Comparison of ENCODE assay signal across 8 mouse cellular contexts in genomic region chr19:49539445-49540407, GRCm38 (mm10).
DNase-seq lines count a peak whose midpoint lies in the region; ATAC-seq lines count a peak whose summit lies in the region.

No protein-coding gene starts in this region.

- no peak for ATAC-seq in embryonic facial prominence, embryonic 11.5 days (replicated peaks; ENCODE audit: insufficient number of reproducible peaks, low FRiP score, low TSS enrichment, low read depth)
- no peak for ATAC-seq in granulocyte monocyte progenitor cell, adult 5-6 weeks (replicated peaks; ENCODE audit: poor library complexity, severe bottlenecking)
- ATAC-seq in erythroid progenitor cell, adult 5-6 weeks (replicated peaks; ENCODE audit: low FRiP score, poor library complexity, severe bottlenecking): no peak

- no peak overlapping the region for H3K27ac ChIP-seq in embryonic facial prominence, embryonic 11.5 days (replicated peaks; ENCODE audit: low read depth, low read length)

- 61% methylated on average over 13 of the region's 13 CpGs for WGBS in embryonic facial prominence, embryonic 11.5 days

- DNase-seq in ovary, postnatal 14 days (ENCODE audit: low spot score): peak; percentile 5
- DNase-seq in ovary, postnatal 10 days (ENCODE audit: low spot score): no peak
- DNase-seq in embryonic facial prominence, embryonic 11.5 days (ENCODE audit: low spot score): peak; percentile 68
- peak; percentile 23 to 32 for DNase-seq in kidney, postnatal 25 days
- peak; percentile 17 for DNase-seq in lung, postnatal 14 days
- no peak for DNase-seq in natural killer cell, adult 2 months (ENCODE audit: low spot score in 2 of 2)

- H3K27me3 ChIP-seq in embryonic facial prominence, embryonic 11.5 days (ENCODE audit: control insufficient read depth, insufficient read depth, low read length): no peaks in the 10 kb centered on the region

- no peak overlapping the region for H3K4me3 ChIP-seq in embryonic facial prominence, embryonic 11.5 days (ENCODE audit: low read depth, low read length)

- H3K9me3 ChIP-seq in embryonic facial prominence, embryonic 11.5 days (replicated peaks; ENCODE audit: control insufficient read depth, low read length): no peaks in the 10 kb centered on the region

- H3K36me3 ChIP-seq in embryonic facial prominence, embryonic 11.5 days (replicated peaks; ENCODE audit: control insufficient read depth, insufficient read depth, low read depth, low read length): no peaks in the 10 kb centered on the region

- no peaks in the 10 kb centered on the region for H3K4me1 ChIP-seq in embryonic facial prominence, embryonic 11.5 days (ENCODE audit: control insufficient read depth, insufficient read depth, low read length)

- H3K9ac ChIP-seq in embryonic facial prominence, embryonic 11.5 days (replicated peaks; ENCODE audit: low read length): no peak overlapping the region

- no peak overlapping the region for H3K4me2 ChIP-seq in embryonic facial prominence, embryonic 11.5 days (ENCODE audit: low read depth, low read length)

Comparison
In these comparisons a context has a peak if more than half of its experiments do, and no peak if none do; other contexts are left out.
1. DNase-seq: peak in ovary, postnatal 14 days (single experiment), embryonic facial prominence, embryonic 11.5 days (single experiment), kidney, postnatal 25 days (2 of 2) and lung, postnatal 14 days (single experiment); none in ovary, postnatal 10 days (single experiment) and natural killer cell, adult 2 months (0 of 2).